Mouse (Mus musculus) MEL (cell line): ENCODE results near the gene Olfr1058.
"Not testable (repeated sequence)": the region's sequence is repeated elsewhere in the genome, so short reads cannot be mapped to it uniquely, and the experiment has no call there.

Experiments
- CHD1 ChIP-seq: IDR thresholded peaks from 2 replicates; pipeline ENCODE4 v1.6.1; 2012; ENCODE audit warnings: low read depth, mild to moderate bottlenecking, inconsistent platforms, low read length, improper control_type of control experiment
- CTCF ChIP-seq, 3 experiments: IDR thresholded peaks in 2 of 3; conservative IDR thresholded peaks in 1 of 3; 2 replicates each; pipeline ENCODE4 v1.5.1; 2011 to 2012; ENCODE audit warnings: low read length in 3 of 3, low read depth in 2 of 3, mild to moderate bottlenecking in 2 of 3, improper control_type of control experiment in 1 of 3, inconsistent platforms in 1 of 3, mixed read lengths in 1 of 3, moderate library complexity in 1 of 3; ENCODE audit not compliant: control insufficient read depth in 1 of 3, insufficient read depth in 1 of 3, poor library complexity in 1 of 3, severe bottlenecking in 1 of 3
- HCFC1 ChIP-seq: IDR thresholded peaks from 2 replicates; pipeline ENCODE4 v1.6.1; 2012; ENCODE audit warnings: low read depth, mild to moderate bottlenecking, inconsistent platforms, low read length, improper control_type of control experiment, moderate library complexity
- MAX ChIP-seq: IDR thresholded peaks from 2 replicates; pipeline ENCODE4 v1.6.1; 2011; ENCODE audit warnings: low read length, improper control_type of control experiment
- NELFE ChIP-seq: IDR thresholded peaks from 2 replicates; pipeline ENCODE4 v1.6.1; 2011; ENCODE audit warnings: low read depth, low read length, improper control_type of control experiment
- POLR2A ChIP-seq, 2 experiments: IDR thresholded peaks; 2 replicates each; pipeline ENCODE4 v1.6.1; 2011 to 2012; ENCODE audit warnings: low read length in 2 of 2, mild to moderate bottlenecking in 2 of 2, control low read depth in 1 of 2, improper control_type of control experiment in 1 of 2, low read depth in 1 of 2, moderate library complexity in 1 of 2; ENCODE audit not compliant: control insufficient read depth in 1 of 2, insufficient read depth in 1 of 2, poor library complexity in 1 of 2
- TAL1 ChIP-seq: IDR thresholded peaks from 2 replicates; pipeline ENCODE4 v1.6.1; 2012; ENCODE audit warnings: mild to moderate bottlenecking, inconsistent platforms, low read length, moderate library complexity, mixed read lengths
- ZC3H11A ChIP-seq: IDR thresholded peaks from 2 replicates; pipeline ENCODE4 v1.6.1; 2012; ENCODE audit warnings: low read depth, mild to moderate bottlenecking, inconsistent platforms, low read length, improper control_type of control experiment

- not testable (repeated sequence) for TF ChIP-seq MAX; POLR2A (IDR thresholded peaks at IDR 0.05; ENCODE audit: control insufficient read depth in 1 of 2, insufficient read depth in 1 of 2, low read depth in 1 of 2, low read length in 2 of 2, poor library complexity in 1 of 2); CHD1; CTCF (IDR thresholded peaks at IDR 0.05 in 2 of 3, conservative IDR thresholded peaks at IDR 0.05 in 1 of 3; ENCODE audit: control insufficient read depth in 1 of 3, insufficient read depth in 1 of 3, low read depth in 2 of 3, low read length in 3 of 3, poor library complexity in 1 of 3, severe bottlenecking in 1 of 3); ZC3H11A; TAL1; HCFC1; NELFE
These were observed at the start of gene Olfr1058 for GRCm38 (mm10) chr2:86388461-86388860.
